Mouse (Mus musculus) forelimb bud, embryonic 11.5 days (tissue): ENCODE results near the gene Col4a5.

Experiments
- DNase-seq: peaks from one replicate; pipeline ENCODE4 v3.0.0-alpha.2; 2012; ENCODE audit warnings: low read depth, low spot score

Col4a5 gene

GRCm38 (mm10) chrX:141475110-141475509 is at the start of gene Col4a5:
TSS of gene Col4a5 (plus strand) at chrX:141475385.
- DNase-seq = peak; percentile 82

DNA sequence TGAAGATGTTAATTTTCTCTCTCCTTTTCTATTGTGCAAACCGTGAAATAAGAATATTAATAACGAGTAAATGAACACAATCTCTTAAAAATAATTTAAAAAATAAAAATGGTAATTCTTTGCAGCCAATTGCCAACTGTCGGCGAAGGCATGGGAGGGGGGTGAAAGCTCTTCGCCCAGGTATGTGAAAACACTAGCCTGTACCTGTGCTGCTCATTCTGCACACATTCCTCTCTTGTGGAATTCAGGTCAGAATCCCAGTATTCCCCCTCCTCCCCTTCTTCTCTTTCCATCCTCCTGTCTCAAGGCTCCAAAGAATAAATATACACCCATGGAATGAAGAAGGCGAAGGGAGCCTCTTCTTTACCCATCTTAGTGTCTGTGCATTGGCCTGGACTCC is 38.4 kb upstream of the Col4a5 start:
- no peak for DNase-seq

GRCm38 (mm10) chrX:141439423-141439822 is 35.8 kb upstream of the Col4a5 start:
- no peak for DNase-seq

DNA sequence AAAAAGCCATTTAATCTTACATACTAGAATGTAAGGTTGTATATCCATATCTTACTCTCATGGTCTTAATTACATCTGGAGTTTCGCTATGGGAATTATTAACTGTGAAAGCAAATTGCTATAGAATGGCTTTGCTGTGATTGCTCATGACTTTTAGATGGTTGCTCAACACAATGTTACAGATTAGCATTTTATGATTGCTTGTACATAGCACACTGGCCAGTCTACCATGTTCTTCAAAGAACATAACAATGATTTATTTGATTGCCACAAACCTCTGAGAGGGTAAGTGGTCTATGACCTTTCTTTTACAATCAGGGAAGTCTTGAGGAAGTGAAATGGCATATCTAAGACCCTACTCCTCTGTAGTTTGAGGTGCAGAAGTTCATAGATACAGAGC is 27.2 kb upstream of the Col4a5 start:
- no peak for DNase-seq

DNA sequence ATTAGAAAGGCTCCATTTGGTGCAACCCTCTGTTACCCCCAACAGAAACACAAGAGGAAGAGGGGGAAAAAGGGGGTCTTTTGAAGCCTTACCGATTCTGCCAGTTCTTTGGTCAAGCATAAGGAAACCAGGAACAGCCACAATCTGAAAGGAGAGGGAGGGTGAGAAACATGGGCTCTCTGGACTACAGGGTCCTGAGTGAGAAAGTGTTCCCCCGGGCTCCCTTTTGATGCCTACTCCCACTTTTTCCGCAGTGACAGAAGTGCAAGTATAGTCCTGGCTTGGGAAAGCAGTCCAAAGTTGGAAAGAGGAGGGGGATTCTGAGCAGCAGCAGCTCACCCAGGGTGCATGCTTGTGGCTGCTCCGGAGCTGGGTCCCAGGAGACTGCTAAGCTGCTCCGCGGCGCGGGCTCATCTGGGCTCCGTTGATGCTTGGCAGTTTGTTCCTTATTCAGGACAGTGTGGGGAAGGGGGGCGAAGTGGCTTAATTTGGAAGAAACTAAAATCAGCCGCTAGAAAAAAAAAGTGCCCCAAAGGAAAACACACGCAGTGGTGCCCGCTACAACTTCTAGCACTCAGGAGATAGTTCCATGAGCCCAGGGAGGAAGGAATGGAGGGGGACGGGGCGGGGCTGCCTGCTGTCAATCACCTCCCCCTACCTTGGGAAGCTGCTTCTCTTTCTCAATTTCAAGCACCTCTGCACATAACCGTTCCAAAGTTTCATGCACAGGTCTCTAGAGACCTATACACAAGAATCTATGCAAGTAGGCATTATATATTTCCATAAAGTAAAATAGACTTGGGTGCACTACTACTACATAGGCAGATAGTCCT is 1.5 kb upstream of the Col4a5 start, which contains the start of gene Col4a6:
Col4a6 (minus strand) TSS at position 607 of the 833 bp plus-strand sequence.
- DNase-seq = no peak

GRCm38 (mm10) chrX:141475566-141476327 is 562 bp downstream of the Col4a5 start:
- DNase-seq = no peak

DNA sequence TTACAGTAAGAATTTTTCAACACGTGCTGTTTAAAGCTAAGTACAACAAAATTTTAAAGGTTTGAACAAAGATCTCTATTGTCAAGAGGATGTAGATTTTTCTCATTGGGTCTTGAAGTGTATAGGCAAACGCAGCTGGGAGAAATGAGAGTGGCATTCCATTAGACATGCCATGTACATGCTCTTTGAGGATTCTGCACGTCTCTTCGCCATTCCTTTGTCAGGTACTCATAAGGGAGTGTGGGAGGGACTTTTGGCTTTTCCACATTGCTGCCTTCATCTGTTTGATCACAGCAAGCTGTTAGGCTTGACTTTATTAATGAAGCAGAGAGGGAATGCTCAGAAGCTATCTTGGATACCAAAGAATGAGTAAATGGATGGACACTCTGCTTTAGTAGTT is 19.4 kb downstream of the Col4a5 start:
- no peak for DNase-seq

- DNase-seq = no peak
Observed at GRCm38 (mm10) chrX:141503125-141503524, 27.9 kb downstream of the Col4a5 start.

- DNase-seq = no peak
Observed at GRCm38 (mm10) chrX:141533447-141533846, 58.3 kb downstream of the Col4a5 start.

- DNase-seq = no peak
Observed at GRCm38 (mm10) chrX:141547471-141547870, 72.3 kb downstream of the Col4a5 start.

- peak; percentile 12 for DNase-seq
Observed at GRCm38 (mm10) chrX:141590242-141590641, 115.1 kb downstream of the Col4a5 start.

- no peak for DNase-seq
Observed at GRCm38 (mm10) chrX:141721725-141722124, 246.5 kb downstream of the Col4a5 start.

GRCm38 (mm10) chrX:141723936-141724335 is 248.8 kb downstream of the Col4a5 start:
- no peak for DNase-seq

DNA sequence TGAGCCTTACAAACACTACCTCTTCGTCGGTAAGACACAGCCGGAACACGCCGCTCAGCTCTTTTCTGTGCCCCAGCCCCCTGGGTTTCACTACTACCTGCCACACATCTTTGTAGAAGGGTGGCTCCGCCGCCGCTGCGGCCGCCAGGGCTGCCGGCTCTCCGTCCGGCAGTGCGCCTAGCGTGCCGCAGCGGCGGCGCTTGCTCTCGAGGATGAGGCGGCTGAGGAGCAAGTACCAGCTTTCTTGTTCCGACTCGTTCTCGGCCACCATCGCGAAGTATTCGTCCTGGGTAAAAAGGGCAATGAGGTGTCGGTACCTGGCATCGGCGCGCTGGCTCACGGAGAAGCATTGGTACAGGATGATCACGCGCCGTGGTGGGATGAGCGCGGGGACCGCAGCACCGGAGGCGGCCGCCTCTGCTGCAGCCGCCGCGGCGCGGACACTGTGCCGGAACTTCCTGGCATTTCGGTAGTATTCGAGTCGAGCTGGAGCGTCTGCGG is 249.3 kb downstream of the Col4a5 start:
- no peak for DNase-seq

DNA sequence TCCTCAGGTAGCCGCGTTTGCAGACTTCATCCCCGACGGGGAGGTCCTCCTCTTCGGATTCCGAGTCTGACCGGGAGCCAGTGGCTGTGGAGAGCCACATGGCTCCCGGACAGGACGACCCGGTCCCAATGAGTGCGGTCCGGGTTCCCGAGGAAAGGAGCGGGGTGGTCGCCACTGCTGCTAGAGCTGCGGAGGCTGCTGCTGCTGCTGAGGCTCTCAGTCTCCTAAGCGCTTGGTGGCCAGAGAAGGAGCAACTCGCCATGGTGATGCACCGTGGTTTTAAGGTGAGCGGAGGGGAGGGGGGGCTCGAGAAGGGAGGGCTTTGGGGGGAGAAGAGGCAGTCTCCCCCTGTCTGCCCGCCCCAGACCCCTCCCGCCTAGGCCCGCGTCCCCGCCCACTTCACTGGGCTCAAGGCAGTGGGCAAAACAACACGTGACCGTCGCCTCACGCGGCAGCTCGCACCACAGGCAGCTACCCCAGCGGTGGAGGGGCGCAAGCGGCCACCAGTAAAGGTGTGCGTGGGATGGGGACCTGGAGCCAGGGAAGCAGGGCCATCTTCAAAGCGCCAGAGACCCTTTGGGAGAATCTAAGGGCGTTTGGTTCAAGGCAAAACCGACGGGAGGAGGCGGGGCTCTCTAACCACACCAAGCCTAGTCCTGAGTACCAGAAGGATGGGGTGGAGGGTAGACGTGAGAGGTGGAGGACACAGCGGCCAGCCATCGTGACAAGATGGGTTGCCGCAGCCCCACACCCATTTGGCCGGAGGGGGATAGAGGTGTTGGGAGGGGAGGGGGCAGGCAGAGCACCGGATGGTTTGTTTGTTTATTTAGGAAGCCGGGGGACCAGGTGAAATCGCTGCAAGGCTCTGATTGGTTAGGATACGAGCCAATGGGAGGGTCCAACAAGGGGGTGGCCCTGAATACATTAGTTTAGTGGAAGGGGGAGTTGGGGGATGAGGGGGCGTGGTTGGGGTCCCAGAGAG is 250.0 kb downstream of the Col4a5 start, which contains the start of gene Irs4:
Irs4 (minus strand) TSS at position 327 of the 982 bp plus-strand sequence.
- DNase-seq = no peak

DNA sequence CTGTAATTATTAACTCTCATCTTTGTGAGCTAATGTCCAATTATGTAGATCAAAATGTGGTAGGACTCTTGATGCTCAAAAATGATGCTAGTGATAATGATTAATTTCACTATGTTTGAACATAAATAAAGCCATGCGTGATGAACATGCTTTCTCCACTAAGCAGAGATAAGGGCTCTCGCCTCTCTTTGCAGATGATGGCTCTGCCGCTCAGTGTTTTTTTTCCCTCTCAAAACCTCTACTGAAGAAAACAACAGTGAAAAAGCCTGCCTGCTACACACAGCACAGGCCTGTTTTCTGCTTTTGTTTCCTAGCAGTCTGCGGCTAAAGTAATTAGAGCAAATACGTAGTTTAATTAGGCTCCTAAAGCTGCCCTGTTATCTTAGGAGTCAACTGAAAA is 254.4 kb downstream of the Col4a5 start:
- DNase-seq = no peak
